Mouse (Mus musculus) limb, embryonic 12.5 days (tissue): ENCODE measurements around the gene Pald1. TPM values are rescaled to one million over a fixed set of nuclear protein-coding genes. Genes with fewer than 3 reads are reported as not detected.

ENCODE experiments used
- ATAC-seq: fragments of 200-750 bp; cut with Nextera tagmentation; 2 replicates; pipeline ENCODE4 v1.8.0; 2017; ENCODE audit warnings: low read depth, moderate TSS enrichment; ENCODE audit not compliant: insufficient number of reproducible peaks, insufficient read depth, low FRiP score, low TSS enrichment
- H3K27ac ChIP-seq: fragments of 300-500 bp; sonication (generic); 2 replicates; pipeline ENCODE4 v1.5.1; 2016; ENCODE audit warnings: mild to moderate bottlenecking, moderate library complexity
- H3K27me3 ChIP-seq: fragments of 300-500 bp; sonication (generic); 2 replicates; pipeline ENCODE4 v1.6.1; 2016; ENCODE audit warnings: mild to moderate bottlenecking, moderate library complexity
- H3K36me3 ChIP-seq: fragments of 300-500 bp; sonication (generic); 2 replicates; pipeline ENCODE4 v1.6.1; 2016; ENCODE audit warnings: mild to moderate bottlenecking, moderate library complexity
- H3K4me1 ChIP-seq: fragments of 300-500 bp; sonication (generic); replicated peaks from 2 replicates; pipeline ENCODE4 v1.6.1; 2016
- H3K4me2 ChIP-seq: fragments of 300-500 bp; sonication (generic); 2 replicates; pipeline ENCODE4 v1.6.1; 2016; ENCODE audit warnings: mild to moderate bottlenecking, moderate library complexity
- H3K4me3 ChIP-seq: fragments of 300-500 bp; sonication (generic); replicated peaks from 2 replicates; pipeline ENCODE4 v1.5.1; 2016; ENCODE audit warnings: mild to moderate bottlenecking
- H3K9ac ChIP-seq: fragments of 300-500 bp; sonication (generic); replicated peaks from 2 replicates; pipeline ENCODE4 v1.6.1; 2016; ENCODE audit warnings: mild to moderate bottlenecking, moderate library complexity
- H3K9me3 ChIP-seq: fragments of 300-500 bp; sonication (generic); 2 replicates; pipeline ENCODE4 v1.6.1; 2016; ENCODE audit warnings: mild to moderate bottlenecking, moderate library complexity
- WGBS: fragments of 180-500 bp; shearing (Covaris S2); methylation state at CpG from one replicate; pipeline ENCODE4 v1.1.7; 2016; 5-methylcytosine and 5-hydroxymethylcytosine counted together
- polyA plus RNA-seq: library from polyadenylated mRNA; unstranded; fragments of >200 nt; fragmentation: Nextera tagmentation; extraction: Ambion mirVana; gene quantifications from 2 replicates; pipeline ENCODE4 v1.2.1, GENCODE M21; 2016

Gene Pald1
- polyA plus RNA-seq, 1 experiment from 2014 or later, result 25.8 TPM

DNA sequence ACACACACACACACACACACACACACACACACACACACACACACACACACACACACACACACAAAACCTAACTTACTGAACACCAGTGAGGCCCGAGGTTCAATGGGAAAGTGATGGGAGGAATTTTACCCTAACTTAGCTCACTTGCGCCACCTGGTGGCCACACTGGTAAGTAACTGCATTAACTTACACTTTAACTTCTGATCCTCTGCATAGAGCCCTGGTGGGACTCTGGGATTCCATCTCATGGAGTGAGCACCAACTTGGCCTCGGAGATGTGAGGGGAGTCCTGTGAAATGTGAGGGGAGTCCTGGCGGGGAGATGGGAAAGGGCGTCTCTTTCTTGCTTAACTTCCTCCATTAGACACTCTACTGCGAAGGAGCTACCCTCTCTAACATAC is 47.2 kb downstream of the Pald1 start:
- Histone ChIP-seq H3K9me3 (no peaks in the 10 kb centered on the region), H3K4me1 (no peaks in the 10 kb centered on the region), H3K27me3 (no peaks in the 10 kb centered on the region), H3K4me2 (no peak overlapping the region), H3K27ac (no peak overlapping the region), H3K4me3 (no peak overlapping the region), H3K9ac (no peak overlapping the region), H3K36me3 (peaks cover 11% of the 10 kb centered on the region; the same call in 1 of the 2 replicates)
- 25% methylated on average over 6 of the region's 6 CpGs for WGBS
- no peak for ATAC-seq

DNA sequence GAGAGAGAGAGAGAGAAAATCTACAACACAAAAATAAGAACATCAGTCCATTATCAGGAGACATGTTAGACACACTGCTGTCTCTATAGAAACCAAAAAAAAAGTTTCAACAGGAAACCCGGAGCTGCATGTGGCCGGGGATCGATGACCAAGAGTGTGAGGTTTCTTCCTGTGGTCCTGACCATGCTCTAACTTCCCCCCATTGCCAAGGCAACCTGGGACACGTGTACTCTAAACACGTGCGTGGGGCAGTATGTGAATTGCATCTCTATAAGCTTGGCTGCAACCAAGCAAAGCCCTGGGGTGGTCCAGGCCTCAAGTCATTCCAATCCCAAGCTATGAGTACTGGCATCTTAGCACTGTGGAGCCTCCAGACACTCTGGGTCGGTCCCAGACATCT is 48.8 kb downstream of the Pald1 start:
- Histone ChIP-seq H3K4me3 (no peak overlapping the region), H3K27me3 (no peaks in the 10 kb centered on the region), H3K36me3 (peaks cover 3% of the 10 kb centered on the region; the same call in 1 of the 2 replicates), H3K4me2 (no peak overlapping the region), H3K9ac (no peak overlapping the region), H3K4me1 (no peaks in the 10 kb centered on the region), H3K9me3 (no peaks in the 10 kb centered on the region), H3K27ac (no peak overlapping the region)
- WGBS, result 79% methylated on average over 7 of the region's 7 CpGs
- no peak for ATAC-seq

DNA sequence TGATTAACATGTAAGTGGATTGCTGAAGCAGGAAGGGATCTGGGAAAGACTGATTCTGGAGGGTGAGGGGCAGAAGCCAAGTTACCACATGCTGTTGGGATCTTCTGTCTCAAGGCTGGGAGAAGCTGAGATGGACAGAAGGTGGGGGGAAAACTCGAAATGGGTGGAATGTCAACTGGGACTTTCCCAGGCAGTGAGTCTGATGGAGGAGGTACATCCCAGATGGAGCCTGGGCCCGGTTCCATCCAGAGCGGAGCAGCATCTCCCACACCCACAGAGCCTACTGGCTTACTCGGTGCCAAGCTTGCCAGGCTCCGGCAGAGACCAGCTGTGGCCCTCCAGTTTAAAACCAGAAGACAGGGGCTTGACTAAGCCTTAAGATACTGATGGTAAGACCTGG is 52.3 kb downstream of the Pald1 start:
- ATAC-seq, result no peak
- Histone ChIP-seq H3K4me3 (no peak overlapping the region), H3K9ac (no peak overlapping the region), H3K4me2 (no peak overlapping the region), H3K27me3 (no peaks in the 10 kb centered on the region), H3K36me3 (no peaks in the 10 kb centered on the region; the same call in 1 of the 2 replicates), H3K4me1 (peaks cover 21% of the 10 kb centered on the region), H3K27ac (no peak overlapping the region), H3K9me3 (no peaks in the 10 kb centered on the region)
- 86% methylated on average over 5 of the region's 5 CpGs for WGBS

DNA sequence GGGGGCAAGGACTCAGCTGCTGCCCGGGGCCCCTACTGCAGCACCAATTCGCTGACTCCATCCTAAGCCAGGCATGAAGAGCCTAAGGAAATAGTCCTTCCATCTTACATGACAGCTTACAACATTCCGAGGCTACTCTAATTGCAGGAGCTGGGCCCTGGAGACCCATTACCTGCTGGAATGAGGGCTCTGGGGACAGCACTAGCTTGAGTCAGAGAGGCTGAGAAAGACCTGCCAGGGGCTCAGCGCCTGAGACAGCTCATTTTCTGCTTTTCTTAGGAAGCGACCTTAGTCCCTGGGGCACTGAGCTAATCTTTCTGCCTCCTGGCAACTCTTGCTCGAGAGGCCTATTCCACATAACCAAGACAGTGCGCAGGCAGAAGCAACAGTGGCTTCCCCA is 54.4 kb downstream of the Pald1 start:
- H3K9me3 ChIP-seq, result no peaks in the 10 kb centered on the region
- no peak overlapping the region for H3K9ac ChIP-seq
- H3K4me3 ChIP-seq, result no peak overlapping the region
- no peak overlapping the region for H3K4me2 ChIP-seq
- ATAC-seq, result no peak
- no peak overlapping the region for H3K27ac ChIP-seq
- WGBS, result 40% methylated on average over 7 of the region's 7 CpGs
- H3K27me3 ChIP-seq, result no peaks in the 10 kb centered on the region
- H3K36me3 ChIP-seq, result no peaks in the 10 kb centered on the region; the same call in 1 of the 2 replicates
- peaks cover 21% of the 10 kb centered on the region for H3K4me1 ChIP-seq

DNA sequence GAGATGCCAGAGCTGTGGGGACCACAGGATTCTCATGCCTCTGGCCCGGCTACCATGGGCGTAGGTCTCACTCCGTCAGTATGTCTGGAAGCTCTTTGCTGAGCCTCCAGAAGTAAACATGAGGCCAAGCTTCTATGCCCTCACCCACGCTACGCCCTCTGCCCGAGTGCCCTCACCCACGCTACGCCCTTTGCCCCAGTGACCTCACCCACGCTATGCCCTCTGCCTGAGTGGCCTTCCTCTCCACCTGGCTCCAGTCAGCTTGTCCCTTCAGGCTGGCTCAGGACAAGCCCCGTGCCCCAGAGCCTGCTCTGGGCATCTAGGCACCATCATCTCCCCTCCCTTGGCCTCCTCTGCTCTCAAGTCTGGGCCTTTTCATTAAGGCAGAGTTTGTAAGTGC is 55.8 kb downstream of the Pald1 start:
- no peak overlapping the region for H3K4me2 ChIP-seq
- ATAC-seq, result no peak
- WGBS, result 88% methylated on average over 10 of the region's 10 CpGs
- H3K36me3 ChIP-seq, result peaks cover 7% of the 10 kb centered on the region; the same call in 1 of the 2 replicates
- no peak overlapping the region for H3K9ac ChIP-seq
- no peak overlapping the region for H3K27ac ChIP-seq
- peaks cover 21% of the 10 kb centered on the region for H3K4me1 ChIP-seq
- no peaks in the 10 kb centered on the region for H3K27me3 ChIP-seq
- H3K4me3 ChIP-seq, result no peak overlapping the region
- H3K9me3 ChIP-seq, result no peaks in the 10 kb centered on the region

DNA sequence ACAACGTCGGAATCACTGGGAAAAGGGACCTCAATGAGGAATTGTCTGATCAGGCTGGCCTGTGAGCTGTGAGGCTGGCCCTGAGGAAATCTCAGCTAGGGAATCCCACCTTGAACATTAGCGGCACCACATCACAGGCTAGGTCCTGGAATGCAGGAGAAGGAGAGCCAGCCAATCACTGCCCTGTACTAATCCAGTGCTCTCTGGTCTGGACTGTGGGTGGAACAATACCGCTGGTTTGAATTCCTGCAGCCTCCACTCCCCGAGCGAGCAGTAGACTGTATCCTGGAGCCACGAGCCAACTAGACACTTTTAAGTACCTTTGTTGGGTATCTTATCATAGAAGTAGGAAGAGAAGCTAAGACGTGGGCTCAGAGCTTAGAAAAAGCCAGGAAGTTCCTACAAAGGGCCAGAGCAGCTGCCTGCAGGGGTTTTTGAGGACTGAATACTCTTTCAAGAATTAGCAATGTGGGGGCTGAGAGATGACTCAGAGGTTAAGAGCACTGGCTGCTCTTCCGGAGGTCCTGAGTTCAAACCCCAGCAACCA is 57.5 kb downstream of the Pald1 start:
- H3K36me3 ChIP-seq, result peaks cover 12% of the 10 kb centered on the region
- 0 out of 2 replicates have a peak overlapping the region, but pooled peaks have one; percentile 62 for H3K27ac ChIP-seq
- peaks cover 21% of the 10 kb centered on the region for H3K4me1 ChIP-seq
- no peak overlapping the region for H3K4me2 ChIP-seq
- 46% methylated on average over 9 of the region's 9 CpGs for WGBS
- no peaks in the 10 kb centered on the region for H3K27me3 ChIP-seq
- no peak overlapping the region for H3K9ac ChIP-seq
- no peaks in the 10 kb centered on the region for H3K9me3 ChIP-seq
- no peak overlapping the region for H3K4me3 ChIP-seq
- ATAC-seq, result peak; percentile 38; the same call in 1 of the 2 replicates

DNA sequence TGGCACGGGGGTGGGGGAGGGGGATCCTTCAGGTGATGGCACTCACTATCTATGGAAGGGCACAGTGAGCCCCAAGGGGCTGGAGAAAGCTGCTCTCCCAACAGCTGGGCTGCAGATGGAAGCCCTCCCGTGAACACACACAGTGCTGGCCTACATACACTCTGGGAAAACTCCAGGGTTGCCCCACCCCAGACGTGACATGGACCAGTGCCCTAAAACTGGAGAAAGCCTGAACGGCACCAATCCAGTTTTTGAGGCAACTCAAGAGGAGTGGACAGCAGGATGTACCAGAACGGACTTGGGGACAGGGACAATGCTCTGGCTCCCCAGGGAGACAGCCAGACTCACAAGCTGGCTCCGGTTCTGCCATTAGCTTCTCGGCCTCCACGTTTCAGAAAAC is 58.6 kb downstream of the Pald1 start:
- H3K4me1 ChIP-seq, result peaks cover 21% of the 10 kb centered on the region
- no peak overlapping the region for H3K4me2 ChIP-seq
- WGBS, result 79% methylated on average over 8 of the region's 8 CpGs
- no peaks in the 10 kb centered on the region for H3K9me3 ChIP-seq
- no peak overlapping the region for H3K27ac ChIP-seq
- 0 out of 2 replicates have a peak, but pooled peaks have one; percentile 32 for ATAC-seq
- H3K27me3 ChIP-seq, result no peaks in the 10 kb centered on the region
- no peak overlapping the region for H3K4me3 ChIP-seq
- H3K9ac ChIP-seq, result no peak overlapping the region
- peaks cover 23% of the 10 kb centered on the region for H3K36me3 ChIP-seq

DNA sequence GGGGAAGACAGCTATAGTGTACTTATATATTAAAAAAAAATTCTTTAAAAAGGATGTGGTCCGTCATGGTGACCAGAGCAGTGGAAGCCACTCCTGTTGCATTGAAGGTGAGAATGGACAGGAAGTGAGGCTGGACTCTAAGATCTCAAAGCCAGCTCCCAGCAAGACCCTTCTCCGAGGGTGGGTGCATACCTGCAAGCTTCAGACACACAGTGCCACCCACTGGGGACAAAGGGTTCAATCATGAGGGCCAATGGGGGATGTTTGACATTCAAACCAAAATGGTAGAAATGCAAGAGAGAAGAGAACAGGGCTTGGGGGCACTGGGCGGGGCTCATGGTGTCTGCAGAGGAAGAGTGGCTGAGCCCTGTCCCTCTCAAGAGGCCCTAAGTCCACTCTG is 64.8 kb downstream of the Pald1 start:
- Histone ChIP-seq H3K4me2 (no peak overlapping the region), H3K4me3 (no peak overlapping the region), H3K36me3 (peaks cover 29% of the 10 kb centered on the region), H3K9ac (no peak overlapping the region), H3K4me1 (peaks cover 14% of the 10 kb centered on the region; the same call in 1 of the 2 replicates), H3K27ac (no peak overlapping the region), H3K27me3 (no peaks in the 10 kb centered on the region), H3K9me3 (no peaks in the 10 kb centered on the region)
- ATAC-seq, result no peak
- 88% methylated on average over 3 of the region's 3 CpGs for WGBS

DNA sequence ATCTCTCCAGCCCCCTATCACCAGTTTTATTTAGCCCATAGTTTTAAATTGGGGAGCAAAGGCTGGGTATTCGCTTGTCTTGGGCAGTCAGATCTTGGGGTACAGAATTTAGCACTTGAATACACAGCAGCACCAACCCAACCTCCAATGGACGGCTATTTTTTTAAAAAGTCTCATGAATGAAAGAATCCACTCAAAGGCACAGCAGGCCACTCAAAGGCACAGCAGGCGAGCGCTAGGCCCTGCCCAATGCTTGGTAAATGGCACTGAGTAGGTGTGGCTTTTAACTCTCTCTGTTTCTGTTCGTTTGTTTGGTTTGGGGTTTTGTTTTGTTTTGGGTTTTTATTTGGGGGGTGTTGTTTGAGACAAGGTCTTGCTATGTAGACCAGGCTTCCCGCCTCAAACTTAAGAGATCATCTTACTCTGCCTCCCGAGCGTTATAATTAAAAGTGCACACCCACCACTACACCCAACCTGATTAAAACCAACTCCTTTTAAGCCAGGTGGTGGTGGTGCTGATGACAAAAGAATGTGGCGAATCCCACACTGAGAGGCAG is 67.9 kb downstream of the Pald1 start:
- Histone ChIP-seq H3K27ac (no peak overlapping the region; the same call in 1 of the 2 replicates), H3K36me3 (peaks cover 13% of the 10 kb centered on the region), H3K4me3 (no peak overlapping the region), H3K27me3 (no peaks in the 10 kb centered on the region), H3K4me2 (no peak overlapping the region), H3K9ac (no peak overlapping the region), H3K9me3 (no peaks in the 10 kb centered on the region), H3K4me1 (peaks cover 26% of the 10 kb centered on the region)
- WGBS, result 37% methylated on average over 9 of the region's 9 CpGs
- ATAC-seq, result no peak

DNA sequence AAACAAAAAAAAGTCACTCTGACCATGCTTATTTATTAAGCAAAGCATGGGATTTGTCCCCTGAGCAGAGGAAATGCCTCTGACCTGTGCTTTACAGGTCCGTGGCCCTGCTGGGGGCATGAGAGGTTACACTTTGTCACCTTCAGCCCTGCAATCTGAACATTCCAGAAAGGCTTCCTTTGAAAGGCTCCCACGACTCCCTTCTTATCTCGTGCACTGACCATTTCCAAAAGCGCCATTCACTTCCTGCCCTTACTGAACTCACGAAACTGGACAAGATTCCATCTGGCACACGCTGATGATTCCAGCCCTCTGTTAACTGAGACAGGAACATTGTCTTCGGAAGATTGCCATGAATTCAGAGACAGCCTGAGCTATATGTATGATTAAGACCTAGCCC is 69.6 kb downstream of the Pald1 start:
- no peaks in the 10 kb centered on the region for H3K27me3 ChIP-seq
- H3K4me2 ChIP-seq, result no peak overlapping the region
- 63% methylated on average over 7 of the region's 7 CpGs for WGBS
- no peaks in the 10 kb centered on the region for H3K9me3 ChIP-seq
- H3K9ac ChIP-seq, result no peak overlapping the region
- H3K4me3 ChIP-seq, result no peak overlapping the region
- no peak overlapping the region for H3K27ac ChIP-seq
- no peak for ATAC-seq
- H3K4me1 ChIP-seq, result peaks cover 33% of the 10 kb centered on the region
- H3K36me3 ChIP-seq, result no peaks in the 10 kb centered on the region; the same call in 1 of the 2 replicates

DNA sequence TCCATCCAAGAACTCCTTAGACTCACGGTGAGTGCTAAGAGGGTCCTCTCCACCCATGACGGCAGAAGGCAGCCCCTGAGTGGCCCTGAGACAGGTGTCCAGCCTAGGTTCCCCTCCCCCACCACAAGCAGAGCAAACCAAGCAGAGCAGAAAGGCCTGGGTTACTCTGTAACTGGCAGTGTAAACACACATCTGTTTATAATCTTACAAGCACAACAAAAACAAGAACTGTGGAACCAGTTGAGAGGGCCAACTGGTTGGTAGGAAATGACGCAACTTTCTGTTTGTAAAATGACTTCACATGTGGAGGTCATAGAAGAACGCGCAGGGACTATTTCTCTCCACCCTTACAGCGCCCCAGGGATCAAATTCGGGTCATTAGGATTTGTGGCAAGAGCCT is 70.6 kb downstream of the Pald1 start:
- H3K9ac ChIP-seq, result no peak overlapping the region
- H3K36me3 ChIP-seq, result no peaks in the 10 kb centered on the region
- 0 out of 2 replicates have a peak, but pooled peaks have one; percentile 5 for ATAC-seq
- no peak overlapping the region for H3K4me2 ChIP-seq
- H3K4me1 ChIP-seq, result peaks cover 39% of the 10 kb centered on the region
- H3K27me3 ChIP-seq, result no peaks in the 10 kb centered on the region
- H3K9me3 ChIP-seq, result no peaks in the 10 kb centered on the region
- WGBS, result 18% methylated on average over 7 of the region's 7 CpGs
- H3K4me3 ChIP-seq, result no peak overlapping the region
- 0 out of 2 replicates have a peak overlapping the region, but pooled peaks have one; percentile 14 for H3K27ac ChIP-seq

DNA sequence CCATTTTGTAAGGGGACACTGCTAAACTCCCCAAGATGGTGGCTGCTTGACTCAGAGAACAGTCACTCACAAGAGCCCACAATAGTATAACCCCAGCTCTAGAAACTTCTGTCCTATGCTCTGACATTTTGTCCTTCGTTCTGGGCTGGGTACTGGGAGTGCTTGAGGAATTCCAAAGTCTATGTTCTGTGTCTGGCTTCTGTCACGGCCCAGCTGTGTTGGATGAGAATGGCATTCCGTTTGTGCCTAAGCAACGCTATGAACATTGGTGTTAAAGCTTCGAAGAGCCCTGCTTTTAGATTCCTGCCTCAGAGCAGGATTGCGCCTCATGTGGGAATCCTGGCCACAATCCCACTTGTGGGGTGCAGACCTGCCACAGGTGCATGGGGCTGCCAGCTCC is 71.2 kb downstream of the Pald1 start:
- peak overlapping the region; percentile 14; the same call in 1 of the 2 replicates for H3K27ac ChIP-seq

More for the DNA sequence above, 71.2 kb downstream of the Pald1 start:
- Histone ChIP-seq H3K4me1 (peaks cover 39% of the 10 kb centered on the region), H3K27me3 (no peaks in the 10 kb centered on the region), H3K9ac (no peak overlapping the region), H3K9me3 (no peaks in the 10 kb centered on the region), H3K36me3 (no peaks in the 10 kb centered on the region), H3K4me2 (no peak overlapping the region), H3K4me3 (no peak overlapping the region)
- ATAC-seq, result no peak
- WGBS, result 67% methylated on average over 6 of the region's 6 CpGs
